Mouse (Mus musculus) adrenal gland (tissue): Measurements from ENCODE around the gene Dscam.

ENCODE experiments used
- intact Hi-C: fragments of 180-260 bp; cut with DNase I; formaldehyde crosslinking; loops from one replicate; pipeline ENCODE4 v1.15.1; 2025
- long read RNA-seq, 2 experiments: library from polyadenylated mRNA; unstranded; transcript quantifications; one replicate each; pipeline ENCODE4 v2.0.0; 2020; ENCODE audit warnings: borderline replicate concordance in 1 of 2; ENCODE audit not compliant: insufficient replicate concordance in 1 of 2

The Dscam gene
- long read RNA-seq, experiment 1, result 0 reads
- long read RNA-seq, experiment 2, result 0 reads

GRCm38 (mm10) chr16:97170513-97171081 is at the start of gene Dscam:
Gene Dscam, minus strand, starts transcription at chr16:97170752.
- intact Hi-C loops, result no loop called here

DNA sequence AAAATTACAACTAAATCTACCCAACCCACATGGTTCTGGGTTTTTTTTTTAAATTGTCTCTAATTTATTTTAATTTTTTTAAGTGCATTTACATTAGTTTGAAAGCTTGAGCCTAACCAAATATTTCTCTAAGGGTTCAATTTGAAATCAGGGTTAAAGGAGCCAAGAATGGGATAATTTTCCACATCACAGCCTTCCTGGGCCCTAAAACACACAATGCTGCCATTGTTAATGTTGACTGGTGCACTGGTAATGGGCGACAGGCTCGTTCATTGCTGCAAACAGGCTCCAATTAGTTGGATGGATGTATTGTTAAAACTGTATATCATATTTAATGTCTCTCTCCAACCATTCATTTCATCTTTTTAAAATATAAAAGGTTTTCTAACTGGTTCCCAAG is 48.8 kb upstream of the Dscam start:
- intact Hi-C loops, result no loop called here

- intact Hi-C loops, result no loop called here
Observed at GRCm38 (mm10) chr16:97209997-97210396, 39.4 kb upstream of the Dscam start.

DNA sequence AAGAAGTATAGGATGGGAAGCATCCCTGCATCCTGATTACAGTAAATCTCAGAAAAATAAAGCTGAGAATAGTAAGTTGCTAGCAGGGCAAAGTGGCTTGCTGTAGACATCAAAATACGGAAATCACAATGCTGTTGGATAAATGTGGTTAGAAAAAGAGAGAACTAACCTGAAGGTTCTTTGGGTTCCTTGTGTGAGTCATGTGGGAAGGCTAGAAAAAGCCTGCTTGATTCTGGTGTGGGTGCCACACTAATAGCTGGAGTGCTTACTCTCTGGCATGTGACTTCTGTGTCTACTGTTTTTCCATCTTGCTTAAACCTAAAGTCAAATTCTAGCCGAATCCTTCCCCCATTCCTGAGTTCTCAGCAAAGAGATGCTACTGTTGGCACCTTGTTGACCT is 37.7 kb upstream of the Dscam start:
- intact Hi-C loops, result no loop called here

- intact Hi-C loops, result no loop called here
Observed at GRCm38 (mm10) chr16:97204090-97204489, 33.5 kb upstream of the Dscam start.

DNA sequence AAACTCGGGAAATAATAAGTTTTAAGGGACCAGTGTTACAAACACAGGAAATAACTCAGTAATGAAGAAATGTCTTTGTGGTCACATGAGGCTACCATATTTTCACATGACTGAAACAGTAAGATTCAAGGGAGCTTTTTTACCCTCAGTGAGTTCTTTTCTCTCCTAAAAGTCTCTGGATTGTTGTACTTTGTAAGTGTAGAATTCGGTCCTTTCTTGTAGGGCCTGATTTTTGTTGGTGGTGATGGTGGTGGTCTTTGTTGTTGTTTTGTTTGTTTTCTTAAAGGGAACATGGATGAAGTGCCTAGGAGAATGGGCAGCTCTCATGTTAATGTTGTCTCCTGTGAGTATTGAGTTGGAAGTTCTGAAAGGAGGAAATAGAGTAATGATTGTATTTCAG is 33.0 kb upstream of the Dscam start:
- intact Hi-C loops, result no loop called here

DNA sequence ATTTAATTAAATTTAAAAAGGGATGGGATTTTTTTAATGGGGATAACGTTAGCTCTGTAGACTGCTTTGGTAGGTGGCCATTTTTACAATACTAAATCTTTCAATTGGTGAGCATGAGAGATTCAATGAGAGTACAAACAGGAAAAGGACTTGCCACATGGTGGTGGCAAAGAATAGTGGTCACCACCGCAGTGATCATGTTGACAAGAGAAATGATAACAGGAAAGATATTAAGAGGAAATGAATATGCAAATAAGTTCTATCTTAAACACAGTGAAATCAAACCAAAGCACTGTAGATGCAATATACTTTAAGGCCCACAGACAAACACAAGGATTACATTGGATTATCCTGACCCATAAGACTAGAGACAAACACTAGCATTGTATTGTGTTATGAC is 24.1 kb upstream of the Dscam start:
- intact Hi-C loops, result no loop called here

- intact Hi-C loops, result no loop called here
Observed at GRCm38 (mm10) chr16:97194179-97194578, 23.6 kb upstream of the Dscam start.

DNA sequence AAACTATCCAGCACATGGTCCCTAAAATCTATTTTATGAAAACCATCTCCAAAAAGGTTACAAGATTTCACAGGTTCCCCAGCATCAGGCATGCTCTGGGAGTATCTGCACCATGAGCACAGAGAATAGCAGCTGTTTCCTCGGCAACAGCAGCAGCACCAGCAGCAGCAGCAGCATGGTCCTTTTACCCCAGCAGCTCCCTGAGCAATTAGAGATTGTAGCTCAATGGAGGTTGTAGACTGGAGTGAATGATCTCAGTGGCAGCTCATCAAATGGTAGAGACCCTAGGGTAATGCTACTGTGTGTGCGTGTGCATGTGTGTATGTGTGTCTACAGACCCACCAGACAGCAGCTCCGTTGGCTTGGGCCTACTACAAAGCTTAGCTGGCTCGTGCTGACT is 21.7 kb upstream of the Dscam start:
- intact Hi-C loops, result no loop called here

- intact Hi-C loops, result no loop called here
Observed at GRCm38 (mm10) chr16:97190604-97191003, 20.1 kb upstream of the Dscam start.

DNA sequence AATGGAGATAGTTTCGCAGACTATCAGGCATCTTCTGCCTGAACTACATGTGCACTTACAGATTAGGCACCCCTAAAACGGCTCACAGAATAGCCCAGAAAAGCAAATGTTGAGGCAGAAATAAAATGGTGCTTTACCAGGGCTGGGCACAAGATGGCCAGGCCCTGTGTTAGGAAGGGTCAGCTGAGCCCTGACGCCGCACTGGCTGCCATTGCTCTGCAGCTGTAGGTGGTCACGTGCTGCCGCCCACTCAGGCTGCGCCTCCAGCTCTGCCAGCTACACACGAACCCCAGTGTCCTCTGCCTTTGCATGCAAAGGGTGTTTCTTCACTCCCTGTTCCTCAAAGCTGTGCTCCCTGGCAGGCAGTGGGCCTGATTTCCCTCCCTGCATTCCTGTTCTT is 948 bp upstream of the Dscam start:
- intact Hi-C loops, result no loop called here

DNA sequence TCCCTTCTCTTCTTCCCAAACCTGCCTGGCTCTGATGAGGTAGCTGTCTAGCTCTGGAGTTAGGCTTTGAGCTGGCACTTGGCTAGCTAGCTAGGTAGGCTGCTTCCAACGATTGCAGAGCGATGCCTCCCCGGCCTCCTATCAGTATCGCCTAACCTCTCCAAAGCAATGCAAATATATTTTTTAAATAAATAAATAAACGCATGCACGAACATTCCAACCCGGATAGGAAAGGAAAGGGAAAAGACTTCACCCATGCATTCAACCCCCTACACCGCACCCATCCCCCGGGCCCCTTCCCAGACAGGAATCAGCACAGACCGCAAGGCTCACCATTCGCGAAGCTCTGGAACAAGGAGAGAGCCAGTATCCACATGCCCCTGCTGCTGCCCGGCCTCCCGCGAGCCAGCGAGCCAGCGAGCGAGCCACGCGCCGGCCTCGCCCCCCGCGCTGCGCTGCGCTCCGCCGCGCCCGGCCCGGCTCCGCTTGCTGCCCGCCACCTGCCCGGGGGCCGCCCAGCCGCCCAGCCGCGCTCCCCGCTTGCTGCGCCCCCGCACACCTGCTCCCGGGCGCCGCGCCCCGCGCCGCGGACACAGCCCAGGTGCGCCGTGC is 545 bp downstream of the Dscam start:
- intact Hi-C loops, result no loop called here

DNA sequence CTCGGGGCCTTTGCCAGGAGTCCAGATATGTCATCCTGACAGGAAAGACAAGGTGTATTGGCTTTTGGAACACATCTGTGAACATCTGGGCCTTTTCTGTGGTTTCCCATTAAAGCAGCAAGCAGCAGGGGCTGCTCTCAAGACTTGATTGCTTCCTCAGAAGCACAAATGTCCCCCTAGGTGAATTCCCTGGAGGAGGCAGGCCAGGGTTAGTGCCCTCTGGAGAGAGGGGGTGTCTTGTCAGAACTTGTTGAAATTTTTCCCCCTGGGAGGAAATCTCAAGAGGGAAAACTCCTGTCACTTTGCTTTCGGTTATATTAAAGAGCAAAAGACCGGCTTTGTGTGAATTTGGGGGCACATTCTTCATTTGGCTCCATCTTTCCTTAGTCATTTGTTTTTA is 1.9 kb downstream of the Dscam start:
- intact Hi-C loops, result no loop called here

- intact Hi-C loops, result no loop called here
Observed at GRCm38 (mm10) chr16:97168030-97168429, 2.5 kb downstream of the Dscam start.

GRCm38 (mm10) chr16:97166166-97166565 is 4.4 kb downstream of the Dscam start:
- intact Hi-C loops, result no loop called here

GRCm38 (mm10) chr16:97165444-97166121 is 5.0 kb downstream of the Dscam start:
- intact Hi-C loops, result loop anchor here (2.0 kb wide), 1 partner anchor 269 kb away; no protein-coding TSS in a partner anchor

DNA sequence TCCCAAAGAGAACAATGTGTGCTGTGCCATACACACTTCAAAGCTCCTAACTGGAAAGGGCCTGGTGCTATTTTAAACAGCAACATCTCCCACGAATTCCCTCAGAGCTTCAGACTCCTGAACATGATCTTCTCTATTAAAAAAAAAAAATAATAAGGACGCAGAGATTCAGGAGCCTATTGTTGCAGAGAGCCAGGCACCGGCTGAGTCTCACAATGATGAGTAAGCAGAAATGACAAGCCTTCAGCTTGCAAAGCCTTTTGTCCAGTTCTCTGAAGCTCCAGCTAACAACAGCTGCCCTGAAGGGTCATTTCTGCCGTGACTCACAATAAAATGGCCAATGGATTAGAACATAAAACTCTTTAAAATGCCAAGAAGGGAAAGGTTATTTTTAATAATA is 12.3 kb downstream of the Dscam start:
- intact Hi-C loops, result no loop called here

DNA sequence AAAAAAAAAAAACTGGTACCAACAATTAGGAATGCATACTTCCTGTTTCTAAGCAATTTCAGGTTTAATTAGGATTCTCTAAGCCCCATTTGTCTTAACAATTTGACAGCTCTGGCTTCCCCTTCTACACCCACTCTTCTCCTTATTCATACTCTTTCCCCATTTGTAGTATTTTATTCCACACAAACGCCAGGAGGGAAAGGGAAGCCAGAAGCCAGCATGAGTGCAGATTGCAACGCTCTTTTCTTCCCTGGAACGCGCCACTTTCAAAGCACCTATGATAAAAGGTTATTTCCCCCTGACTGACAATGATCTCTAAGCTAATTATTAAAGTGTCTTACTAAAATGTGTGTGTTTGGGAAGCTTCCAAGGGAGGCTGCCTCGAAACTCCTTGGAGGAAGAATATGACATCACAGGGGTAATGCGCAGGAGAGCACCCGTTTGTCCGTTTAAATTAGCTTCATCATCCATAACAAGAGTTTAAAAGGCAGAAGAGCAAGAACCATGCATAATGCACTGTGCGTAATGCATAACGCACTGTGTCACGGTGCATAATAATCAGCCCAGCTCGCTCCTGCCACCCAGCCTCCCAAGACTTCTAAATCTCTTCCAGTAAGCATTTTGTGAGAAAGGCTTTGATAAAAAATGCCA is 25.9 kb downstream of the Dscam start:
- intact Hi-C loops, result no loop called here

DNA sequence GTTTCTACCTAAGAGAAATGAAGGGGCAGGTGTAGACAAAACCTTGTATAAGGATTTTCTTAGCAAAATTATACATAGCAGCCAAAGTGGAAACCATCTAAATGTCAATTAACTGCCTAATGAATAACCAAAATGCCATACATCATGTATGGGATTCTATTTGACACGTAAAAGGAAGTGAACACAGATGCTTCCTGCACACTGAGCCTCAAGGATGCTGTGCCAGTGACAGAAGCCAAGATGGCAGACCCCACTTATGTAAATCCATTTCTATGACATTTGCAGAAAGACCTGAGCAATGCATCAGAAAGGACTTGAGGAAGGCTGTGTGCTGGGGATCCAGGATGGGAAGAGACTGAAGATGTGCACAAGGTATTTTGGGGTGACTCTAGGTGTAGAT is 28.6 kb downstream of the Dscam start:
- intact Hi-C loops, result no loop called here

DNA sequence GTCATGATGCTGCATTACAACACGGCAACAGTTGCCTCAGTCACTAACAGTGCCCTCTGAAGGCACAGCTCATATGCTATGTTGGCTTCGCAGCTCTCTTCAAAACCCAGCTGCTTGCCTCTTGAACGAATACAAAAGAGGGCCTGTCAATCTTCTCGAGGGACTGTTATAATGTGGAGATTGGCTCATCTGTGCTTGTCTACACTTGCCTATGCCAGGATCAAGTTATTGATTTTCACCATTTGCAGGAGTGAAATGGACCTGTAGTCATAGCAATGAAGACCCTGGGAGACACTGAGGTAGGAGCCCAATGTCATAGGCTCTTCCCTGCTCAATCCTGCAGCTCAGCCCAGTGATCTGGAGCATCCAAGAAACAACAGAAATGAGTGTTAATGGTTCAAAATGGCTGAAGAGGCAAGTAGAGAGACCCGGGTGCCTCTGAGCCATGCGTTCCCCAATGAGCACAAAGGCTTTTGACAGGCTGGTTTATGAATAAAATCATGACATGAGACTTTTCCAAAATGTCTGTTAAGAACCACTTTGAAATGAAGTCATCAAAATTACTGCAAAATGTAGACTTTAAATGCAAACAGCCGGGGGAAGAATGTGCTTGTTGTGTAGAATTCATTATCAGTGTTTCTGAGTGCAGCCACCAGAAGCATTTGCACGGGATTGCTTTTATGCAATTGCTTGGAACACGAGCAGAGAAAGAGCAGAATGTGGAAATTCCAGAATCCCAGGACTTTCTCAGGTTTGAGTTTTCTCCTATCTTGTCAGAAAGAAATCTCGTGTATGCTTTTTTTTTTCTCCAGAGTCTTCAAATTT is 35.3 kb downstream of the Dscam start:
- intact Hi-C loops, result no loop called here

GRCm38 (mm10) chr16:97127296-97127695 is 43.3 kb downstream of the Dscam start:
- intact Hi-C loops, result no loop called here
